Mouse (Mus musculus): Measurements from ENCODE around the gene Sox5.

- no peak for TF ChIP-seq CTCF (IDR thresholded peaks at IDR 0.05; ENCODE audit: borderline replicate concordance, control insufficient read depth, extremely low read depth, insufficient read depth, low read length, poor library complexity)
- no peak for TF ChIP-seq POLR2A (IDR thresholded peaks at IDR 0.05; ENCODE audit: control insufficient read depth, extremely low read depth, insufficient read depth, low read length, poor library complexity)
These were observed 1.0 kb downstream of the Sox5 start for GRCm38 (mm10) chr6:144780608-144781285.
